Comparison of ENCODE assay signal across 8 mouse cellular contexts in genomic region chrX:101418946-101419724, GRCm38 (mm10). TPM values are rescaled to one million over a fixed set of nuclear protein-coding genes. Genes with fewer than 3 reads are reported as not detected.
DNase-seq lines count a peak whose midpoint lies in the region; ATAC-seq and TF ChIP-seq lines count a peak whose summit lies in the region.

No protein-coding gene starts in this region.

- TF ChIP-seq CTCF in G1E (IDR thresholded peaks at IDR 0.05; ENCODE audit: low read depth, low read length), result no peak

- no peaks in the 10 kb centered on the region for H3K27me3 ChIP-seq in G1E (ENCODE audit: insufficient read depth, low read length)
- no peaks in the 10 kb centered on the region for H3K27me3 ChIP-seq in forebrain, embryonic 14.5 days (replicated peaks; ENCODE audit: control insufficient read depth, insufficient read depth, low read length)
- peaks cover 7% of the 10 kb centered on the region; the same call in 1 of the 2 replicates for H3K27me3 ChIP-seq in hindbrain, embryonic 12.5 days

- H3K4me2 ChIP-seq in forebrain, embryonic 14.5 days (ENCODE audit: low read length), result peak overlapping the region; percentile 58
- H3K4me2 ChIP-seq in hindbrain, embryonic 12.5 days (replicated peaks), result peak overlapping the region; percentile 57

- H3K27ac ChIP-seq in forebrain, embryonic 14.5 days (ENCODE audit: low read depth, low read length), result peak overlapping the region; percentile 66; the same call in 1 of the 2 replicates
- H3K27ac ChIP-seq in hindbrain, embryonic 12.5 days, result peak overlapping the region; percentile 72

- DNase-seq in G1E (ENCODE audit: low spot score), result peak; percentile 21
- DNase-seq in forebrain, embryonic 14.5 days (ENCODE audit: low spot score), result peak; percentile 38
- DNase-seq in layer of hippocampus, postnatal 36 days, result peak; percentile 18 to 34
- peak; percentile 60 for DNase-seq in lung, postnatal 14 days
- peak; percentile 42 for DNase-seq in retina, embryonic 14.5 days (ENCODE audit: low spot score)
- peak; percentile 66 for DNase-seq in thymus, postnatal 4 days

- peak overlapping the region; percentile 68 for H3K9ac ChIP-seq in forebrain, embryonic 14.5 days (ENCODE audit: low read length)
- H3K9ac ChIP-seq in hindbrain, embryonic 12.5 days, result peak overlapping the region; percentile 67

- H3K9me3 ChIP-seq in G1E (replicated peaks), result no peaks in the 10 kb centered on the region
- H3K9me3 ChIP-seq in forebrain, embryonic 14.5 days (replicated peaks; ENCODE audit: control insufficient read depth, low read length), result no peaks in the 10 kb centered on the region
- no peaks in the 10 kb centered on the region for H3K9me3 ChIP-seq in hindbrain, embryonic 12.5 days (replicated peaks)

- 39% methylated on average over 32 of the region's 36 CpGs for WGBS in forebrain, embryonic 14.5 days
- 28% methylated on average over 34 of the region's 36 CpGs for WGBS in hindbrain, embryonic 12.5 days

- peaks cover 29% of the 10 kb centered on the region for H3K4me1 ChIP-seq in G1E (ENCODE audit: insufficient read depth, low read depth, low read length)
- H3K4me1 ChIP-seq in forebrain, embryonic 14.5 days (ENCODE audit: control insufficient read depth, insufficient read depth, low read length), result peaks cover 2% of the 10 kb centered on the region; the same call in 1 of the 2 replicates
- peaks cover 9% of the 10 kb centered on the region for H3K4me1 ChIP-seq in hindbrain, embryonic 12.5 days

- ATAC-seq in G1E (ENCODE audit: extremely low read depth, insufficient number of reproducible peaks, low FRiP score, poor library complexity, severe bottlenecking), result no peak
- ATAC-seq in cerebellum, adult (ENCODE audit: insufficient number of reproducible peaks, low FRiP score, low TSS enrichment), result 0 out of 2 replicates have a peak, but pooled peaks have one; percentile 19
- ATAC-seq in forebrain, embryonic 14.5 days, result peak; percentile 50
- ATAC-seq in hindbrain, embryonic 12.5 days (ENCODE audit: low FRiP score), result peak; percentile 27

- peak overlapping the region; percentile 75 for H3K4me3 ChIP-seq in G1E (ENCODE audit: low read depth, low read length)
- peak overlapping the region; percentile 50 for H3K4me3 ChIP-seq in forebrain, embryonic 14.5 days (ENCODE audit: low read depth, low read length)
- H3K4me3 ChIP-seq in hindbrain, embryonic 12.5 days, result peak overlapping the region; percentile 54

- peaks cover 37% of the 10 kb centered on the region for H3K36me3 ChIP-seq in G1E (replicated peaks)
- H3K36me3 ChIP-seq in forebrain, embryonic 14.5 days (ENCODE audit: control insufficient read depth, insufficient read depth, low read length), result peaks cover 11% of the 10 kb centered on the region; the same call in 1 of the 2 replicates
- peaks cover 10% of the 10 kb centered on the region for H3K36me3 ChIP-seq in hindbrain, embryonic 12.5 days

RNA-seq across cellular contexts. Expression of gene Zmym3, which starts 1.5 kb away (rescaled TPM):
- total RNA-seq in G1E (2014; fragmentation: Nextera tagmentation) (68.7 and 83.0 TPM in 2 replicates), G1E (2017) (22.5 and 29.2 TPM in 2 replicates)
- polyA plus RNA-seq in G1E (2012), result 37.7 and 41.7 TPM in 2 replicates
- polyA plus RNA-seq in forebrain, embryonic 14.5 days (2014; fragmentation: Nextera tagmentation; extraction: Ambion mirVana), result 44.4 and 53.4 TPM in 2 replicates
- 43.5 and 52.6 TPM in 2 replicates for polyA plus RNA-seq in hindbrain, embryonic 12.5 days (2016; fragmentation: Nextera tagmentation; extraction: Ambion mirVana)
- total RNA-seq in layer of hippocampus, postnatal 36 days (2021), result 100 to 1,000 TPM; 159 to 175 TPM

RNA-seq across cellular contexts. Expression of gene Nono, which starts 10.0 kb away (rescaled TPM):
- 573 and 719 TPM in 2 replicates for total RNA-seq in G1E (2014; fragmentation: Nextera tagmentation)
- 500 and 525 TPM in 2 replicates for total RNA-seq in G1E (2017)
- 54.1 and 100 TPM in 2 replicates for polyA plus RNA-seq in G1E (2012)
- polyA plus RNA-seq in forebrain, embryonic 14.5 days (2014; fragmentation: Nextera tagmentation; extraction: Ambion mirVana), result 433 and 489 TPM in 2 replicates
- 502 and 525 TPM in 2 replicates for polyA plus RNA-seq in hindbrain, embryonic 12.5 days (2016; fragmentation: Nextera tagmentation; extraction: Ambion mirVana)
- total RNA-seq in layer of hippocampus, postnatal 36 days (2021), result 100 to 1,000 TPM; 135 to 149 TPM

RNA-seq across cellular contexts. Expression of gene Itgb1bp2, which starts 29.8 kb away (rescaled TPM):
- 2.2 and 5.7 TPM in 2 replicates for total RNA-seq in G1E (2014; fragmentation: Nextera tagmentation)
- total RNA-seq in G1E (2017), result 1.5 and 2.4 TPM in 2 replicates
- 0.04 and 0.13 TPM in 2 replicates for polyA plus RNA-seq in G1E (2012)
- polyA plus RNA-seq in forebrain, embryonic 14.5 days (2014; fragmentation: Nextera tagmentation; extraction: Ambion mirVana), result 0.88 and 1.1 TPM in 2 replicates
- 3.7 and 7.5 TPM in 2 replicates for polyA plus RNA-seq in hindbrain, embryonic 12.5 days (2016; fragmentation: Nextera tagmentation; extraction: Ambion mirVana)
- 1 to 10 TPM; 1.0 to 1.4 TPM for total RNA-seq in layer of hippocampus, postnatal 36 days (2021)

RNA-seq across cellular contexts. Expression of gene Gjb1, which starts 43.0 kb away (rescaled TPM):
- total RNA-seq in G1E (2014; fragmentation: Nextera tagmentation) (not detected in 2 replicates), G1E (2017) (not detected in 2 replicates)
- polyA plus RNA-seq in G1E (2012), result not detected in 2 replicates
- 0.25 and 0.37 TPM in 2 replicates for polyA plus RNA-seq in forebrain, embryonic 14.5 days (2014; fragmentation: Nextera tagmentation; extraction: Ambion mirVana)
- 0.22 and 0.60 TPM in 2 replicates for polyA plus RNA-seq in hindbrain, embryonic 12.5 days (2016; fragmentation: Nextera tagmentation; extraction: Ambion mirVana)
- total RNA-seq in layer of hippocampus, postnatal 36 days (2021), result 10 to 100 TPM; 10.3 to 13.0 TPM
